Mouse (Mus musculus) testis, adult 2 months (tissue): ENCODE measurements around the gene Cyp4f39.

ENCODE experiments used
- CTCF ChIP-seq: fragments of 200-500 bp; IDR thresholded peaks from 2 replicates; pipeline ENCODE4 v1.5.1; 2012; ENCODE audit warnings: low read depth, mild to moderate bottlenecking, inconsistent platforms, low read length, moderate library complexity; ENCODE audit not compliant: control insufficient read depth, insufficient read depth, insufficient replicate concordance
- POLR2A ChIP-seq: fragments of 200-500 bp; IDR thresholded peaks from 2 replicates; pipeline ENCODE4 v1.6.1; 2012; ENCODE audit warnings: low read depth, mild to moderate bottlenecking, inconsistent platforms, low read length, moderate library complexity; ENCODE audit not compliant: control insufficient read depth

DNA sequence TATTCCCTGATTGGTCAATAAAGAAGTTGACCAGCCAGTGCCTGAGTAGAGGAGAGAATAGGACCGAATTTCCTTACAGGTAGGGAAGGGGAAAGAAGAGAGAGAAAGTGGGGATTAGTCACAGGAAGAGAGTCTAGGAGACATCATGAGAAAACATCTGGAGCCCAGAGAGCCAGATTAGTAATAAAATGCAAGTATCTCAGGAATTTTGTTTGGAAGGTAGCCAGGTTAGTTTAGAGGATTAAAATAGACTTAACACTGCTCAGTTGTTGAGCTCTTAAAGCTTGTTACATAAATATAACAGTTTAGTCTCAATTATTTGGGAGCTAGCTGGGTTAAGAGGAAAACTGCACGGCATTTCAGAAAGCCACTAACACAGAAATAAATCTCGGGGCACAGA is 48.5 kb downstream of the Cyp4f39 start:
- TF ChIP-seq CTCF (no peak), POLR2A (no peak)
